21 mouse cellular contexts compared by ENCODE assay signal in the genomic region with DNA sequence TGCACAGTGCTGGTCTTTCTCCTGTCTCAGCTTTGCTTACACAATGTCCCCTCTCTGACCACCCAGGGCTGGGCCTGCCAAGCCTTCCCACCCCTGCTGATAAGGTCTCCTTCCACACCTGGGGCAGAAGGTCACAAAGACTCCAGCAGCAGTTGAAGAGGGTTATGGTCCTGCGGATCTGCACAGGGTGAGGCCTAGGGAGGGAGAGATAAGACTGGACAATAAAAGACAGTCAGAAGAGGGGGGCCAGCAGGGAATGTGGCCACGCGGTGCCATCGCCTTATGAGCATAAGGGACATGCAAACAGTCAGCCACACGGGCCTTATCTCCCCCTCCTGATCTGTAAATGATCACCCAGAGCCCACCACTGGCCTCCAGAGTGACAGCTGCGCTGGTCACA. TPM values are rescaled to one million over a fixed set of nuclear protein-coding genes. Genes with fewer than 3 reads are reported as not detected.
A peak's percentile ranks its signal among the peaks of the same experiment; 100 is the strongest.
DNase-seq lines count a peak whose midpoint lies in the region; ATAC-seq and TF ChIP-seq lines count a peak whose summit lies in the region.
"Had no signal": no experiment of that assay in that cellular context is flagged by ENCODE, and none has a peak within 500 bp of the region (broad histone marks: within the 10 kb centered on the region; RNA-seq: fewer than 3 reads in every experiment).

No protein-coding gene starts in this region.

- H3K27me3 ChIP-seq in midbrain, embryonic 10.5 days (ENCODE audit: low read depth, poor library complexity, severe bottlenecking), result peaks cover 5% of the 10 kb centered on the region; the same call in 1 of the 2 replicates
- no peaks in the 10 kb centered on the region for H3K27me3 ChIP-seq in midbrain, embryonic 14.5 days (ENCODE audit: control insufficient read depth, insufficient read depth, low read length)
- H3K27me3 ChIP-seq in intestine, embryonic 15.5 days (replicated peaks), result no peaks in the 10 kb centered on the region
- H3K27me3 ChIP-seq in intestine, postnatal 0 days (replicated peaks; ENCODE audit: control insufficient read depth, insufficient read depth, low read length), result no peaks in the 10 kb centered on the region
- no peaks in the 10 kb centered on the region; the same call in 1 of the 2 replicates for H3K27me3 ChIP-seq in heart, adult 2 months (ENCODE audit: control insufficient read depth, insufficient read depth, low read length)
- H3K27me3 ChIP-seq: forebrain, embryonic 13.5 days had no signal

- H3K27ac ChIP-seq in midbrain, embryonic 10.5 days (replicated peaks), result 0 out of 2 replicates have a peak overlapping the region, but pooled peaks have one; percentile 42
- no peak overlapping the region for H3K27ac ChIP-seq in midbrain, embryonic 14.5 days (replicated peaks; ENCODE audit: low read depth, low read length)
- peak overlapping the region; percentile 75 for H3K27ac ChIP-seq in intestine, embryonic 15.5 days
- H3K27ac ChIP-seq in intestine, postnatal 0 days (ENCODE audit: low read depth, low read length), result peak overlapping the region; percentile 24; the same call in 1 of the 2 replicates
- H3K27ac ChIP-seq in heart, adult 2 months, result no peak overlapping the region
- H3K27ac ChIP-seq: forebrain, embryonic 13.5 days; heart, embryonic 13.5 days; hindbrain, embryonic 12.5 days had no signal

- no peak for DNase-seq in midbrain, embryonic 10.5 days (ENCODE audit: low spot score)
- no peak for DNase-seq in midbrain, embryonic 14.5 days
- DNase-seq in heart, postnatal 36 days, result no peak
- no peak for DNase-seq in heart, adult 2 months
- DNase-seq: adrenal gland, adult 2 months; adrenal gland, postnatal 25 days; cerebellum, adult 18-20 months; cerebellum, adult 9-11 months; cerebellum, postnatal 36 days; forebrain, postnatal 0 days; gastrocnemius, postnatal 14 days; heart, postnatal 4 days had no signal

- 0 out of 2 replicates have a peak, but pooled peaks have one; percentile 2 for TF ChIP-seq CTCF in intestine, postnatal 0 days (IDR thresholded peaks at IDR 0.05; ENCODE audit: low read depth)
- no peak for TF ChIP-seq CTCF in heart, adult 2 months (IDR thresholded peaks at IDR 0.05)

- no peak for ATAC-seq in midbrain, embryonic 14.5 days (ENCODE audit: low FRiP score, low TSS enrichment)
- ATAC-seq in intestine, embryonic 15.5 days, result peak; percentile 76
- ATAC-seq in intestine, postnatal 0 days, result peak; percentile 50
- ATAC-seq: forebrain, embryonic 13.5 days; forebrain, postnatal 0 days; hindbrain, embryonic 16.5 days had no signal

- H3K4me1 ChIP-seq in midbrain, embryonic 10.5 days, result no peaks in the 10 kb centered on the region; the same call in 1 of the 2 replicates
- H3K4me1 ChIP-seq in midbrain, embryonic 14.5 days (ENCODE audit: control insufficient read depth, insufficient read depth, low read length), result no peaks in the 10 kb centered on the region
- peaks cover 17% of the 10 kb centered on the region for H3K4me1 ChIP-seq in intestine, embryonic 15.5 days (replicated peaks)
- H3K4me1 ChIP-seq in intestine, postnatal 0 days (replicated peaks; ENCODE audit: control insufficient read depth, insufficient read depth, low read length), result peaks cover 12% of the 10 kb centered on the region; the same call in 1 of the 2 replicates
- no peaks in the 10 kb centered on the region for H3K4me1 ChIP-seq in heart, adult 2 months (ENCODE audit: control insufficient read depth, insufficient read depth, low read length)
- H3K4me1 ChIP-seq: forebrain, embryonic 13.5 days; hindbrain, embryonic 12.5 days had no signal

- no peak for TF ChIP-seq EP300 in heart, adult 2 months (IDR thresholded peaks at IDR 0.05; ENCODE audit: insufficient read depth, low read depth, low read length)

- no peak overlapping the region for H3K4me2 ChIP-seq in midbrain, embryonic 14.5 days (ENCODE audit: low read length)
- H3K4me2 ChIP-seq in intestine, embryonic 15.5 days (replicated peaks), result peak overlapping the region; percentile 40
- peak overlapping the region; percentile 38; the same call in 1 of the 2 replicates for H3K4me2 ChIP-seq in intestine, postnatal 0 days (replicated peaks; ENCODE audit: low read depth)
- H3K4me2 ChIP-seq: forebrain, embryonic 13.5 days; heart, embryonic 13.5 days; hindbrain, embryonic 12.5 days had no signal

- no peaks in the 10 kb centered on the region for H3K36me3 ChIP-seq in midbrain, embryonic 10.5 days
- no peaks in the 10 kb centered on the region for H3K36me3 ChIP-seq in midbrain, embryonic 14.5 days (ENCODE audit: control insufficient read depth, insufficient read depth, low read length)
- H3K36me3 ChIP-seq in intestine, embryonic 15.5 days, result no peaks in the 10 kb centered on the region
- no peaks in the 10 kb centered on the region for H3K36me3 ChIP-seq in intestine, postnatal 0 days (ENCODE audit: control insufficient read depth, insufficient read depth)
- H3K36me3 ChIP-seq in heart, adult 2 months (ENCODE audit: control insufficient read depth, insufficient read depth, low read length), result no peaks in the 10 kb centered on the region
- H3K36me3 ChIP-seq: heart, embryonic 13.5 days; hindbrain, embryonic 12.5 days had no signal

- 82% methylated on average over 6 of the region's 6 CpGs for WGBS in midbrain, embryonic 10.5 days
- WGBS in midbrain, embryonic 14.5 days, result 67% methylated on average over 6 of the region's 6 CpGs
- 35% methylated on average over 6 of the region's 6 CpGs for WGBS in intestine, embryonic 15.5 days
- WGBS in intestine, postnatal 0 days, result 32% methylated on average over 6 of the region's 6 CpGs
- WGBS in heart, adult 2 months, result 34% methylated on average over 6 of the region's 6 CpGs

- H3K79me2 ChIP-seq in heart, adult 2 months (replicated peaks; ENCODE audit: control insufficient read depth, insufficient read depth, low read length), result no peaks in the 10 kb centered on the region

- H3K9ac ChIP-seq in midbrain, embryonic 14.5 days (replicated peaks; ENCODE audit: low read length), result no peak overlapping the region
- no peak overlapping the region; the same call in 1 of the 2 replicates for H3K9ac ChIP-seq in intestine, embryonic 15.5 days
- H3K9ac ChIP-seq in intestine, postnatal 0 days (ENCODE audit: low read depth, low read length), result no peak overlapping the region
- no peak overlapping the region for H3K9ac ChIP-seq in heart, adult 2 months (ENCODE audit: low read depth, low read length)
- H3K9ac ChIP-seq: forebrain, embryonic 13.5 days; forebrain, postnatal 0 days; heart, embryonic 13.5 days; hindbrain, embryonic 12.5 days had no signal

- intact Hi-C loops in heart, postnatal 36 days (cut with DNase I), result no loop called here
- intact Hi-C loops in heart, adult 2 months (cut with DNase I), result no loop called here

- no peak overlapping the region for H3K4me3 ChIP-seq in midbrain, embryonic 10.5 days
- H3K4me3 ChIP-seq in midbrain, embryonic 14.5 days (replicated peaks; ENCODE audit: low read depth, low read length), result no peak overlapping the region
- no peak overlapping the region for H3K4me3 ChIP-seq in intestine, embryonic 15.5 days (replicated peaks)
- no peak overlapping the region for H3K4me3 ChIP-seq in intestine, postnatal 0 days (ENCODE audit: low read depth, low read length)
- no peak overlapping the region for H3K4me3 ChIP-seq in heart, adult 2 months
- H3K4me3 ChIP-seq: erythroblast, embryonic 14.5 days; forebrain, embryonic 13.5 days; heart, embryonic 13.5 days; hindbrain, embryonic 12.5 days had no signal

- no peak for TF ChIP-seq POLR2A in heart, adult 2 months (IDR thresholded peaks at IDR 0.05; ENCODE audit: insufficient read depth, low read depth, low read length)

- H3K9me3 ChIP-seq in midbrain, embryonic 10.5 days (replicated peaks), result no peaks in the 10 kb centered on the region
- no peaks in the 10 kb centered on the region for H3K9me3 ChIP-seq in midbrain, embryonic 14.5 days (ENCODE audit: control insufficient read depth, low read length)
- H3K9me3 ChIP-seq in intestine, embryonic 15.5 days, result no peaks in the 10 kb centered on the region
- no peaks in the 10 kb centered on the region for H3K9me3 ChIP-seq in intestine, postnatal 0 days (ENCODE audit: control insufficient read depth)
- H3K9me3 ChIP-seq: forebrain, embryonic 13.5 days; heart, embryonic 13.5 days; hindbrain, embryonic 12.5 days had no signal

RNA-seq across cellular contexts. Expression of a gene that starts 34.0 kb away (rescaled TPM):
- polyA plus RNA-seq in midbrain, embryonic 10.5 days (2016; fragmentation: Nextera tagmentation; extraction: Ambion mirVana), result 2.5 and 3.9 TPM in 2 replicates
- 38.4 and 43.3 TPM in 2 replicates for polyA plus RNA-seq in midbrain, embryonic 14.5 days (2014; fragmentation: Nextera tagmentation; extraction: Ambion mirVana)
- polyA plus RNA-seq in intestine, embryonic 15.5 days (2015; fragmentation: Nextera tagmentation; extraction: Ambion mirVana), result 6.7 and 6.9 TPM in 2 replicates
- polyA plus RNA-seq in intestine, postnatal 0 days (2015; fragmentation: Nextera tagmentation; extraction: Ambion mirVana), result 5.2 TPM in 2 replicates
- under 1 TPM; 0.76 to 0.86 TPM for total RNA-seq in heart, postnatal 36 days (2021)
- total RNA-seq in heart, adult 2 months (2021), result 1 to 10 TPM in 1 of 2 experiments, under 1 TPM in 1; 0.77 to 1.3 TPM
- polyA plus RNA-seq in heart, adult 2 months (2012; rRNA removed), result 0.64 and 1.1 TPM in 2 replicates
- total RNA-seq: gastrocnemius, adult 18-20 months; granulocyte monocyte progenitor cell, adult 5-6 weeks had no signal
- polyA plus RNA-seq: erythroblast, embryonic 14.5 days had no signal

Comparison
In these comparisons a context has a peak if more than half of its experiments do, and no peak if none do; other contexts are left out.
1. H3K27ac ChIP-seq: peak in midbrain, embryonic 10.5 days (single experiment), intestine, embryonic 15.5 days (single experiment) and intestine, postnatal 0 days (single experiment); none in midbrain, embryonic 14.5 days (single experiment) and heart, adult 2 months (single experiment).